Mouse (Mus musculus) kidney, postnatal 10 days (tissue): ENCODE data around the gene Vgll4.

Experiments used
- DNase-seq: peaks from one replicate; pipeline ENCODE4 v3.0.0; 2021; ENCODE audit warnings: mixed read lengths

The Vgll4 gene

DNA sequence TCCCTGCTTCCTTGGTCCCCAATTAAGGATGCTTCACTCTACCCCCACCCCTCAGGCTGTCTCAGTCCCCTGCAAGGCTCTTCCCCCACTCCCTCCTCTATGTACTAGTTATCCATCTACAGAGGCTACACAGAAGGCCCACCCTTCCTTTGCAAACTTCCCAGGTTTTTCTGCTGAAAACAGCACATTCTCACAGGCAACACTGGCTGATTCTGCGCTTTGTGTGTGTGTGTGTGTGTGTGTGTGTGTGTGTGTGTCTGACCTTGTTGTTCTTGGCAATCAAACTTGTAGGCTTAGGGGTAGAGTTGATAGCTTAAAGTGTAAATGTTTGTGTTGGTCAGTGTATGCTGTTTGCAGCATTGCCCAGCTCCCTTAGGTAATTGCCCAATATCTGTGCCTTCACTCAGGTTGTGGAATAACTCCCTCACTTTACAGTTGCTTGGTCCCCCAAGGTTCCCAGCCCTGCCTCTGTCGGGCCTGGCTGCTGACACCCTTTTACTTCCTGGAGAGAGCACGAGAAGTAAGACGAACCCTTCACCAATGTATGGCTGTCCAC, 135.9 kb downstream of the Vgll4 start:
- DNase-seq, result peak; percentile 69

GRCm38 (mm10) chr6:114833058-114833685, 136.6 kb downstream of the Vgll4 start:
- no peak for DNase-seq

- DNase-seq, result no peak
These were observed 138.0 kb downstream of the Vgll4 start for GRCm38 (mm10) chr6:114831807-114832206.

- DNase-seq, result no peak
These were observed 139.9 kb downstream of the Vgll4 start for GRCm38 (mm10) chr6:114829660-114830438.

DNA sequence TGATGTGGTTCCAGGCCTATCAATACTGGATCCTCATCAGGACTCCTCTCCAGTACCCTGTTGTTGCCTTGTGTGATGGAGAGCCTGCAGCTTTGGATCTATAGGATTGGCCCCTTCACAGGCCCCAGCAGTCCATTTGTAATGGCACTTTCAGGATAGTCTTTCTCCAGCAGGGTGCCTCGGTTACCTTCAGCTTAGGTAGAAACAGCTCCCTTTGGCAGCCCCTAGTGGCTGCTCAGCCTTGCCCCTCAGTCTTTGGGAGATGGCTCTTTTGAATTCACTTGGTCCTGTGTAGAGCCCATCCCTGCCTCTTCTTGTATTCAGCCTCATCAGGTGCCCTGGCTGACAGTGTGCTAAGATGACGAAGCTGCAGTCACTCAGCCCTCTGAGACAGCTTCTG, 142.9 kb downstream of the Vgll4 start:
- DNase-seq, result no peak

DNA sequence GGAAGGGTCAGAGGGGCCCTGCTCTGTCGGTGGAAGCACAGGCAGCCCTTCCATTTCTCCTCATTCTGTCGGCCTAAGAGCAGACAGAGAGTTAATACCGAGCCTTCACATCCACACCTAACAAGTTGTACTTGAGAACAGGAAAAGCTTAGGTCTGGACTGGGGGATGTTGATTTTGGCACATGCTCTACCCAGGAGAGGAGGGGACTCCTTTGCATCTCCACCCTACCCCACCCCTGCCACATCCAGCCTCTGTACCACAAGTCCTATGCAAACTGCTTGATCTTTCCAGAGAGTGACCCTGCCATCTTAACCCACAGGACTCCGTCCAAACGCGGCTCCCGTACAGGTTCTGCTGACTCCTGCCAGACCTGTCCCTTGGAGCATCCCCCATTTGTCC, 148.1 kb downstream of the Vgll4 start:
- DNase-seq, result no peak

- DNase-seq, result peak; percentile 35
These were observed 149.8 kb downstream of the Vgll4 start for GRCm38 (mm10) chr6:114819971-114820481.

GRCm38 (mm10) chr6:114818471-114818870, 151.3 kb downstream of the Vgll4 start:
- peak; percentile 52 for DNase-seq

DNA sequence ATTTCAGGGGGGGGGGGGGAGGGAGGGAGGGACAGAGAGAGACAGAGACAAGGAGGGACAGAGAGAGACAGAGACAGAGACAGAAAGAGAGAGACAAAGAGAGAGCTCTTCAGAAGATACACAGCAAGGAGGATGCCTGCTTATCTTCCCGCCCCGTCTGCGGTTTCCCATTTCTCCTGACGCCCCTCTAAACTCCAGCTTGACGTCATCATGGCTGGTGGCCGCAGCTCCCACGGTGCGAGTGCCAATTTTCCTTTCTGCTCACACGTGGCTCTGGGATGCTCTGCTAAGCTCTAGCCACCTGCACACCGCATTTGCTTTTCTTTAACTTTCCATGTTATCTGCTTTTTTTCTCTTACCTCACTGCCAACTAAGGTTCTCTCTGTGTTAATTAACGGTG, 151.8 kb downstream of the Vgll4 start:
- peak; percentile 38 for DNase-seq

DNA sequence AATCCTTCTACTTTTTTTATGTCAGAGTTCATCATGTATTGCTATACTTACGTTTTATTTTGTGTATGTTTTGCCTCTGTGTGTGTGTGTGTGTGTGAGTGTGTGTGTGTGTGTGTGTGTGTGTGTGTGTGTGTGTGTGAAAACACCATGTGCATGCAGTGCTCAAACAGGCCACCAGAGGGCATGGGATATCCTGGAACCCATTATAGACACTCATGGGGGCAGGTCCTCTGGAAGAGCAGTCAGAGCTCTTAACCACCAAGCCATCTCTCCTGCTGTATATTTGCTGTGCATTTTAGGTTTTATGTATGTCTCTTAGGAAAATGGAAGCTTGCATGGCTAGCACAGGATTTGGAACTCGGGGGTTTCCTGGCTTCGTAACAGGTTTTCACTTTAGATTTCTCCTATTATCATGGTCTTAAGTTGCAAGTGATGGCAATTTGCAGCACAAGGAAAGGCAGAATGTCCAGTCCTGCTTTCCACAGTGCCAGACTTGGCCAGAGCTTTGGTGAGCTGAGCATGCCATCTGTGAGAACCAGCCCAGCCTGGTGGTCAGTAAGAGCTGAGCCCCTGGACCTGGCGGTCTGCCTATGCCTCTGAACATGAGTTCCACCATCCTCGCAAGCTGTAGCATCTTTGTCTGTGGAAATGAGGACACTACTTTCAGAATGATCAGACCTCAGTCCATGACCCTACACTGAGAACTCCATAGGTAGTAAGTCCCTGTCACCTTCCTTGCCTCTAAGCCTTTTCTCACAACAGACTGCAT, 154.7 kb downstream of the Vgll4 start:
- DNase-seq, result peak; percentile 42

GRCm38 (mm10) chr6:114814199-114814881, 155.5 kb downstream of the Vgll4 start:
- no peak for DNase-seq

DNA sequence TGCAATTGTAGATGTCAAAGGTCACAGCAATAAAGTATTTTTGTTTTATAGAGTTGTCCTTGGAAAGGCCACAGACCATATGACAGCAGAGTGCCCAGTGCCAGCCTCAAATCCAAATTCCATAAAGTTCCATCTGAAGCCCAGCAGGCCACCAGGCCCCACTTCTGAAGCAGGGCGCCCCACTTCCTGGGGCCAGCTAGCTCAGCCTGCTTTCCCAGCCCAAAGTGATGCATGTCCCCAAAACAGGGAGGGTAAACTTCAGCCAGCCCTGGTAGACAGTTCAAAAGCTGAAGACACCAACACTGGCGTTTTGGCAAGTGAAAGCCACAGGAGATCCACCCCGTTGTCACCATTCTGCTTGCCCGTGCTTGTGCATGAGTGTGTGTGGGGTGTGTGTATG, 157.0 kb downstream of the Vgll4 start:
- DNase-seq, result no peak

DNA sequence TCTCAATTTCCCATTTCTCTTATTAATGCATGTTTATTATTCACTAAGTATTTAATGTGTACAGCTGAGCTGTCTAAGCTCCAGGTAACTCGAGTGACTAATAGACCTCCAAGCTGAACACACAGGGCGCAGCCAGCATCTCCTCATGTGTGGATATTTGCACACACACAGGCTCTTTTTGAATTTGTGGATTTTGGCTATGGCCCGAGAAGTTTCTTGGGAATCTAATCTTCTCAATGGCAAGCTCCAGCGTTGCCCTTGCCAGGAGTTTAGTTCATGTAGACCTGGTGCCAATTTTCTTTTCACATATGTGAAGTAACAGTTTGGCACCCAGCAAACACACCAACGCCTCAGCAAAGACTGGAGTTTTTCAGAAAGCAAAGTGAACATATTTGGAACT, 157.5 kb downstream of the Vgll4 start:
- no peak for DNase-seq
